Mouse (Mus musculus) adipose tissue, adult 10 weeks (tissue): ENCODE data around the gene Ubiad1. TPM values are rescaled to one million over a fixed set of nuclear protein-coding genes. Genes with fewer than 3 reads are reported as not detected.

ENCODE experiments used
- polyA plus RNA-seq: library from polyadenylated mRNA; stranded (reverse); fragments of 350-450 nt; fragmentation: Illumina TruSeq; extraction: RNeasy Lipid Tissue Mini Kit (QIAGEN cat#74804); gene quantifications from one replicate; pipeline ENCODE4 v1.2.3, GENCODE M21; 2014; ENCODE audit warnings: low read depth, low replicate concordance

Ubiad1 gene
- polyA plus RNA-seq, result 10.9 TPM

DNA sequence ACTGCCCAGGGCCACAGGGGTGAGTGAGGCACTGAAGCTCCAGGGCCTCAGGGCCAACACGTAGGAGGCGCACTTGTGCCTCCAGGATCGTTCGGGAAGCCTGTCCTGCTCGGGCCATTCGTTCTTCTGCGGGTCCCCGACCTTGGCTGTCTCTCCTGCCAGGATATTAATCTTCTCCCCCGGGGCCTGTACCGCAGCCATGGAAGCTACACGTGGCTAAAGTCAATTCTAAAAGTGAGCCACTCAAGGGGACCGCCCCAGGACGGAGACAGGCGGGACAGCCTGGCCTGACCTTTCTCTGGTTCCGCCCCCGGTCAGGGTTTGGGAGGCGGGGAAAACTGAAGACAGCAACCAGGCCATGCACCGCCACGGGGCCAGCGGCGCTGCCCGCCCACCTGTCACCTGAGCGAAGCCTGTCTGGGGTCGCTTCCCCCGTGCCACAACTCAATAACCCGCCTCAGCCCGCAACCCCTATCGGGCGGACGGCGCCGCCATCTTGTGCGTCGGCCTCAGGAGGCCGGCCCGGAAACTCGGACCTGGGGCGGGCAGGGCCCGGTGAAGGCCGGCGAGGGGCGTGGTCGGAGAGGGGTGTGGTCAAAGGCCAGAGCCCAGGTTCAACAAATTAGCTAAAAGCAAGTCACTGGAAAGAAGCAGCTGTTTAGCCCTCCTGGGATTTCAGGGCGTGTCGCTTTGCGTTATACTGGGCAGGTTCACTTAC lies at the start of gene Ubiad1:
TSS of gene Ubiad1 (minus strand) at position 522 of the 718 bp plus-strand sequence.

DNA sequence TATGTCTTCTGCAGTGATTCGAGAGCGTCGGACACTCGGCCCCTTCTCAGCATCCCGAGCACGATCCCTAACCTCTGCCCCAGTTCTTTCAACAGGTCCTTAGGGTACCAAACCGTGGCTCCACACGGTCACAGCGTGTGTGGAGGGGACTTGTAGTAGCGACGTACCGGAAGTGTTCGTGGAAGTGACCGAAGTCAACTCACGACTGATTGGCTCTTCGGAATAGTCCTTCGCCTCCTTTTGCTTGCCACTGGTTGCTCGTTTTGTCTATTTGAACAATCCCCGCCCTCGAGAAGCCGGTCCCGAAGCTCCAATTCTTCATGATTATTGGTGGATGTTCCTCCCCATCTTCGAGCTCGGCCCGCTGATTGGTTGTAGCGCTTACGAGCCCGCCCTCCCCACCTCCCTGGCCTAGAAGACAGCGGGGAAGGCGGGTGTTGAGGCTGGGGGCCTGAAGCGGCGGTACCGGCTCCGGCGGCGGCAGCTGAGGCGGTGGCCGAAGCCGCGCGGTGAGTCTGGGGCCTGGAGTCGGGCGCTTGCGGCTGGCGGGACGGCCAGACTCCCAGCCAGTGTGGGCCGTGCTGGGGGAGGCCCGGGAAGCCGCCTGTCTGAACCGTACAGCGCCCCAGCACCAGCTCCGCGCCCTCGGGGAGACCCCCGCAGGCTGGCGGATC lies 3.7 kb upstream of the Ubiad1 start, which contains the start of gene Mtor:
TSS of gene Mtor (plus strand) at position 433 of the 674 bp plus-strand sequence.

Other genes with a start within 250 kb of the Ubiad1 start
- 0.21 TPM for gene Disp3, start 156.8 kb downstream of the Ubiad1 start, polyA plus RNA-seq
- 31.7 TPM for gene Mtor, start 3.8 kb upstream of the Ubiad1 start, polyA plus RNA-seq
- 10.4 TPM for gene Angptl7, start 55.7 kb upstream of the Ubiad1 start, polyA plus RNA-seq
- gene Exosc10, start 113.7 kb upstream of the Ubiad1 start, polyA plus RNA-seq, result 32.8 TPM
- gene Srm, start 146.7 kb upstream of the Ubiad1 start, polyA plus RNA-seq, result 45.9 TPM
- gene Masp2, start 157.8 kb upstream of the Ubiad1 start, polyA plus RNA-seq, result 0.62 TPM
- gene Tardbp, start 182.2 kb upstream of the Ubiad1 start, polyA plus RNA-seq, result 234 TPM
- not detected for gene Gm572, start 198.5 kb upstream of the Ubiad1 start, polyA plus RNA-seq